9 mouse cellular contexts compared by ENCODE assay signal in genomic region chr16:33581661-33582099, GRCm38 (mm10).
DNase-seq lines count a peak whose midpoint lies in the region; ATAC-seq and TF ChIP-seq lines count a peak whose summit lies in the region.
"Had no signal": no experiment of that assay in that cellular context is flagged by ENCODE, and none has a peak within 500 bp of the region (broad histone marks: within the 10 kb centered on the region; RNA-seq: fewer than 3 reads in every experiment).

No protein-coding gene starts in this region.

- TF ChIP-seq CTCF in stomach, postnatal 0 days (IDR thresholded peaks at IDR 0.05; ENCODE audit: low read depth): no peak

- H3K4me2 ChIP-seq in heart, embryonic 15.5 days: no peak overlapping the region
- no peak overlapping the region for H3K4me2 ChIP-seq in stomach, postnatal 0 days (replicated peaks; ENCODE audit: low read depth)
- H3K4me2 ChIP-seq: embryonic facial prominence, embryonic 15.5 days had no signal

- no peaks in the 10 kb centered on the region for H3K36me3 ChIP-seq in heart, embryonic 15.5 days
- no peaks in the 10 kb centered on the region for H3K36me3 ChIP-seq in stomach, postnatal 0 days (ENCODE audit: control insufficient read depth, insufficient read depth, low read length)
- H3K36me3 ChIP-seq: embryonic facial prominence, embryonic 15.5 days had no signal

- peak; percentile 35 for TF ChIP-seq EP300 in stomach, postnatal 0 days (optimal IDR thresholded peaks at IDR 0.05)

- peak; percentile 28 for ATAC-seq in heart, embryonic 15.5 days (replicated peaks; ENCODE audit: insufficient number of reproducible peaks, insufficient read depth, low FRiP score, low read depth)
- peak; percentile 62; the same call in 1 of the 2 replicates for ATAC-seq in stomach, postnatal 0 days (ENCODE audit: low FRiP score, low TSS enrichment)

- H3K27me3 ChIP-seq in heart, embryonic 15.5 days: no peaks in the 10 kb centered on the region
- H3K27me3 ChIP-seq in stomach, postnatal 0 days (ENCODE audit: control insufficient read depth, insufficient read depth, low read length): no peaks in the 10 kb centered on the region
- H3K27me3 ChIP-seq: embryonic facial prominence, embryonic 15.5 days had no signal

- H3K27ac ChIP-seq in heart, embryonic 15.5 days: peak overlapping the region; percentile 90
- peak overlapping the region; percentile 74 for H3K27ac ChIP-seq in stomach, postnatal 0 days (replicated peaks)

- 21% methylated on average over 4 of the region's 4 CpGs for WGBS in heart, embryonic 15.5 days
- WGBS in stomach, postnatal 0 days: 40% methylated on average over 4 of the region's 4 CpGs

- H3K4me1 ChIP-seq in heart, embryonic 15.5 days (replicated peaks): peaks cover 84% of the 10 kb centered on the region
- peaks cover 9% of the 10 kb centered on the region; the same call in 1 of the 2 replicates for H3K4me1 ChIP-seq in stomach, postnatal 0 days (replicated peaks; ENCODE audit: control insufficient read depth, insufficient read depth)

- H3K9me3 ChIP-seq in heart, embryonic 15.5 days (replicated peaks): no peaks in the 10 kb centered on the region
- no peaks in the 10 kb centered on the region for H3K9me3 ChIP-seq in stomach, postnatal 0 days (ENCODE audit: control insufficient read depth, low read length)
- H3K9me3 ChIP-seq: embryonic facial prominence, embryonic 15.5 days had no signal

- DNase-seq in ovary, adult 18-20 months (ENCODE audit: low spot score): peak; percentile 44
- no peak for DNase-seq in ovary, postnatal 36 days (ENCODE audit: low spot score)
- DNase-seq in kidney, postnatal 4 days: peak; percentile 51 to 72
- DNase-seq in stomach, postnatal 0 days (ENCODE audit: low spot score): peak; percentile 32
- DNase-seq in right cerebral cortex, postnatal 10 days (ENCODE audit: low spot score in 2 of 2): no peak
- DNase-seq in right cerebral cortex, adult 2 months (ENCODE audit: low spot score in 2 of 2): no peak
- no peak for DNase-seq in frontal cortex, postnatal 25 days (ENCODE audit: low spot score in 2 of 2)

- no peak overlapping the region for H3K9ac ChIP-seq in heart, embryonic 15.5 days
- no peak overlapping the region for H3K9ac ChIP-seq in stomach, postnatal 0 days (ENCODE audit: low read length)
- H3K9ac ChIP-seq: embryonic facial prominence, embryonic 15.5 days had no signal

- H3K4me3 ChIP-seq in heart, embryonic 15.5 days: no peak overlapping the region
- H3K4me3 ChIP-seq in stomach, postnatal 0 days (ENCODE audit: low read depth, low read length): no peak overlapping the region
- H3K4me3 ChIP-seq: embryonic facial prominence, embryonic 15.5 days had no signal

Comparison
In these comparisons a context has a peak if more than half of its experiments do, and no peak if none do; other contexts are left out.
1. DNase-seq: peak in ovary, adult 18-20 months (single experiment), kidney, postnatal 4 days (2 of 2) and stomach, postnatal 0 days (single experiment); none in ovary, postnatal 36 days (single experiment), right cerebral cortex, postnatal 10 days (0 of 2), right cerebral cortex, adult 2 months (0 of 2) and frontal cortex, postnatal 25 days (0 of 2).